In genomic region chr3:104865341-104865788, GRCm38 (mm10) we compare ENCODE assay signal across 8 mouse cellular contexts. TPM values are rescaled to one million over a fixed set of nuclear protein-coding genes. Genes with fewer than 3 reads are reported as not detected.
DNase-seq lines count a peak whose midpoint lies in the region; ATAC-seq and TF ChIP-seq lines count a peak whose summit lies in the region.

No protein-coding gene starts in this region.

- WGBS in heart, embryonic 10.5 days: 1% methylated on average over 12 of the region's 12 CpGs
- WGBS in forebrain, embryonic 14.5 days: under 1% methylated on average over 12 of the region's 12 CpGs
- WGBS in liver, embryonic 15.5 days (ENCODE audit: insufficient replicate concordance): under 1% methylated on average over 12 of the region's 12 CpGs

- peak overlapping the region; percentile 72 for H3K4me2 ChIP-seq in forebrain, embryonic 14.5 days (ENCODE audit: low read length)
- peak overlapping the region; percentile 79 for H3K4me2 ChIP-seq in liver, embryonic 15.5 days

- H3K36me3 ChIP-seq in heart, embryonic 10.5 days: peaks cover 21% of the 10 kb centered on the region
- peaks cover 24% of the 10 kb centered on the region for H3K36me3 ChIP-seq in G1E (replicated peaks)
- peaks cover 10% of the 10 kb centered on the region; the same call in 1 of the 2 replicates for H3K36me3 ChIP-seq in forebrain, embryonic 14.5 days (ENCODE audit: control insufficient read depth, insufficient read depth, low read length)
- H3K36me3 ChIP-seq in liver, embryonic 15.5 days (replicated peaks): peaks cover 14% of the 10 kb centered on the region

- peak overlapping the region; percentile 98 for H3K27ac ChIP-seq in heart, embryonic 10.5 days
- H3K27ac ChIP-seq in forebrain, embryonic 14.5 days (ENCODE audit: low read depth, low read length): peak overlapping the region; percentile 94
- peak overlapping the region; percentile 93 for H3K27ac ChIP-seq in liver, embryonic 15.5 days (replicated peaks)

- DNase-seq in heart, embryonic 10.5 days (ENCODE audit: low spot score): peak; percentile 80
- DNase-seq in heart, postnatal 36 days: no peak
- DNase-seq in G1E (ENCODE audit: low spot score): peak; percentile 11
- DNase-seq in forebrain, embryonic 14.5 days (ENCODE audit: low spot score): no peak
- peak; percentile 77 for DNase-seq in spleen, postnatal 36 days (ENCODE audit: low spot score in 2 of 2)
- DNase-seq in testis, postnatal 14 days (ENCODE audit: low spot score): no peak
- no peak for DNase-seq in urinary bladder, adult 2 months (ENCODE audit: low spot score)

- H3K9me3 ChIP-seq in heart, embryonic 10.5 days: no peaks in the 10 kb centered on the region
- no peaks in the 10 kb centered on the region for H3K9me3 ChIP-seq in G1E (replicated peaks)
- no peaks in the 10 kb centered on the region for H3K9me3 ChIP-seq in forebrain, embryonic 14.5 days (replicated peaks; ENCODE audit: control insufficient read depth, low read length)
- H3K9me3 ChIP-seq in liver, embryonic 15.5 days (replicated peaks): no peaks in the 10 kb centered on the region

- ATAC-seq in G1E (ENCODE audit: extremely low read depth, insufficient number of reproducible peaks, low FRiP score, poor library complexity, severe bottlenecking): 0 out of 2 replicates have a peak, but pooled peaks have one; percentile 35
- ATAC-seq in forebrain, embryonic 14.5 days: peak; percentile 8
- ATAC-seq in liver, embryonic 15.5 days (ENCODE audit: insufficient read depth): peak; percentile 27

- H3K4me1 ChIP-seq in heart, embryonic 10.5 days: peaks cover 21% of the 10 kb centered on the region
- H3K4me1 ChIP-seq in G1E (ENCODE audit: insufficient read depth, low read depth, low read length): peaks cover 30% of the 10 kb centered on the region
- peaks cover 18% of the 10 kb centered on the region for H3K4me1 ChIP-seq in forebrain, embryonic 14.5 days (ENCODE audit: control insufficient read depth, insufficient read depth, low read length)
- peaks cover 47% of the 10 kb centered on the region for H3K4me1 ChIP-seq in liver, embryonic 15.5 days (replicated peaks)

- peak overlapping the region; percentile 96 for H3K9ac ChIP-seq in forebrain, embryonic 14.5 days (ENCODE audit: low read length)
- peak overlapping the region; percentile 98 for H3K9ac ChIP-seq in liver, embryonic 15.5 days

- intact Hi-C loops in heart, postnatal 36 days (cut with DNase I): loop anchor here (2.0 to 5.0 kb wide), 3 partner anchors 47 to 193 kb away; partner anchors contain the start of gene Mov10

- TF ChIP-seq CTCF in G1E (IDR thresholded peaks at IDR 0.05; ENCODE audit: low read depth, low read length): no peak

- peak overlapping the region; percentile 91 for H3K4me3 ChIP-seq in heart, embryonic 10.5 days
- peak overlapping the region; percentile 88 for H3K4me3 ChIP-seq in G1E (ENCODE audit: low read depth, low read length)
- peak overlapping the region; percentile 98 for H3K4me3 ChIP-seq in forebrain, embryonic 14.5 days (ENCODE audit: low read depth, low read length)
- peak overlapping the region; percentile 99 for H3K4me3 ChIP-seq in liver, embryonic 15.5 days (replicated peaks)

- no peaks in the 10 kb centered on the region for H3K27me3 ChIP-seq in heart, embryonic 10.5 days (ENCODE audit: insufficient read depth, poor library complexity, severe bottlenecking)
- no peaks in the 10 kb centered on the region for H3K27me3 ChIP-seq in G1E (ENCODE audit: insufficient read depth, low read length)
- H3K27me3 ChIP-seq in forebrain, embryonic 14.5 days (replicated peaks; ENCODE audit: control insufficient read depth, insufficient read depth, low read length): no peaks in the 10 kb centered on the region
- no peaks in the 10 kb centered on the region for H3K27me3 ChIP-seq in liver, embryonic 15.5 days

RNA-seq across cellular contexts. Expression of gene Capza1, which starts 1.1 kb away (rescaled TPM):
- polyA plus RNA-seq in heart, embryonic 10.5 days (2016; fragmentation: Nextera tagmentation; extraction: Ambion mirVana): 202 and 217 TPM in 2 replicates
- total RNA-seq in heart, postnatal 36 days (2021): 10 to 100 TPM; 32.2 to 38.7 TPM
- total RNA-seq in G1E (2014; fragmentation: Nextera tagmentation): 181 and 182 TPM in 2 replicates
- 148 and 168 TPM in 2 replicates for total RNA-seq in G1E (2017)
- polyA plus RNA-seq in G1E (2012): 12.5 and 12.9 TPM in 2 replicates
- polyA plus RNA-seq in forebrain, embryonic 14.5 days (2014; fragmentation: Nextera tagmentation; extraction: Ambion mirVana): 207 and 217 TPM in 2 replicates
- 79.3 and 80.7 TPM in 2 replicates for polyA plus RNA-seq in liver, embryonic 15.5 days (2015; fragmentation: Nextera tagmentation; extraction: Ambion mirVana)
- polyA plus RNA-seq in urinary bladder, adult 2 months (2012; rRNA removed): 46.7 and 53.9 TPM in 2 replicates

RNA-seq across cellular contexts. Expression of gene St7l, which starts 1.6 kb away (rescaled TPM):
- polyA plus RNA-seq in heart, embryonic 10.5 days (2016; fragmentation: Nextera tagmentation; extraction: Ambion mirVana): 27.0 and 32.2 TPM in 2 replicates
- 10 to 100 TPM; 19.1 to 22.5 TPM for total RNA-seq in heart, postnatal 36 days (2021)
- 32.7 and 34.2 TPM in 2 replicates for total RNA-seq in G1E (2014; fragmentation: Nextera tagmentation)
- 25.6 and 25.9 TPM in 2 replicates for total RNA-seq in G1E (2017)
- 2.8 and 3.1 TPM in 2 replicates for polyA plus RNA-seq in G1E (2012)
- polyA plus RNA-seq in forebrain, embryonic 14.5 days (2014; fragmentation: Nextera tagmentation; extraction: Ambion mirVana): 37.8 and 38.3 TPM in 2 replicates
- 11.2 and 13.9 TPM in 2 replicates for polyA plus RNA-seq in liver, embryonic 15.5 days (2015; fragmentation: Nextera tagmentation; extraction: Ambion mirVana)
- 16.4 and 18.1 TPM in 2 replicates for polyA plus RNA-seq in urinary bladder, adult 2 months (2012; rRNA removed)

RNA-seq across cellular contexts. Expression of gene Mov10, which starts 47.0 kb away (rescaled TPM):
- polyA plus RNA-seq in heart, embryonic 10.5 days (2016; fragmentation: Nextera tagmentation; extraction: Ambion mirVana): 42.2 and 54.0 TPM in 2 replicates
- 1 to 10 TPM; 4.8 to 8.0 TPM for total RNA-seq in heart, postnatal 36 days (2021)
- total RNA-seq in G1E (2014; fragmentation: Nextera tagmentation) (33.2 and 34.5 TPM in 2 replicates), G1E (2017) (7.4 and 8.1 TPM in 2 replicates)
- polyA plus RNA-seq in G1E (2012): 57.0 and 65.0 TPM in 2 replicates
- polyA plus RNA-seq in forebrain, embryonic 14.5 days (2014; fragmentation: Nextera tagmentation; extraction: Ambion mirVana): 4.7 and 4.9 TPM in 2 replicates
- 27.6 and 29.0 TPM in 2 replicates for polyA plus RNA-seq in liver, embryonic 15.5 days (2015; fragmentation: Nextera tagmentation; extraction: Ambion mirVana)
- 7.5 and 11.2 TPM in 2 replicates for polyA plus RNA-seq in urinary bladder, adult 2 months (2012; rRNA removed)

Comparison
In these comparisons a context has a peak if more than half of its experiments do, and no peak if none do; other contexts are left out.
1. DNase-seq: peak in heart, embryonic 10.5 days (single experiment), G1E (single experiment) and spleen, postnatal 36 days (2 of 2); none in heart, postnatal 36 days (0 of 2), forebrain, embryonic 14.5 days (single experiment), testis, postnatal 14 days (single experiment) and urinary bladder, adult 2 months (single experiment).
2. Peak in every context shown above with its lines, with median percentiles within 50 percentile points of each other: H3K27ac ChIP-seq, H3K4me3 ChIP-seq and ATAC-seq.